Mouse (Mus musculus) kidney, adult 2 months (tissue): ENCODE results near the gene Gabrr2.

Experiments used
- CTCF ChIP-seq: fragments of 200-500 bp; conservative IDR thresholded peaks from 2 replicates; pipeline ENCODE4 v1.5.1; 2011; ENCODE audit warnings: low read depth, mild to moderate bottlenecking, control low read depth, low read length, moderate library complexity, mixed read lengths; ENCODE audit not compliant: insufficient read depth, insufficient read length
- POLR2A ChIP-seq: fragments of 200-500 bp; IDR thresholded peaks from one replicate; pipeline ENCODE4 v1.6.1; 2011; ENCODE audit warnings: low read depth, low read length, control low read depth

- no peak for TF ChIP-seq CTCF
- no peak for TF ChIP-seq POLR2A
These were observed 32.3 kb upstream of the Gabrr2 start for GRCm38 (mm10) chr4:33030264-33031194.
